Mouse (Mus musculus) G1E (cell line): ENCODE data around the gene Hipk2.

Experiments used
- CTCF ChIP-seq: IDR thresholded peaks from 2 replicates; pipeline ENCODE4 v1.5.1; 2012; ENCODE audit warnings: low read depth, low read length, inconsistent platforms, mixed read lengths
- GATA1 ChIP-seq: IDR thresholded peaks from 2 replicates; pipeline ENCODE4 v1.6.1; 2012; ENCODE audit warnings: borderline replicate concordance, low read length, inconsistent platforms, mixed read lengths

- TF ChIP-seq GATA1 (no peak), CTCF (no peak)
Measured at GRCm38 (mm10) chr6:38876071-38876911, at the start of gene Hipk2.
